Mouse (Mus musculus) layer of hippocampus, postnatal 36 days (tissue): ENCODE data around the gene Mbl1. TPM values are rescaled to one million over a fixed set of nuclear protein-coding genes. Genes with fewer than 3 reads are reported as not detected.

Experiments
- DNase-seq, 2 experiments: peaks; one replicate each; pipeline ENCODE4 v3.0.0; 2022
- total RNA-seq, 2 experiments: library from RNA; stranded (reverse); gene quantifications; 2 replicates each; pipeline ENCODE4 v1.2.3; 2021

Gene Mbl1
- total RNA-seq, 2 experiments from 2014 or later: not detected

GRCm38 (mm10) chr14:41198037-41198730 lies 46.9 kb downstream of the Mbl1 start:
- DNase-seq: no peak

Other genes with a start within 250 kb of the Mbl1 start
- gene Tspan14, start 184.7 kb upstream of the Mbl1 start, total RNA-seq: 10 to 100 TPM; 31.4 to 32.6 TPM
- gene Fam213a, start 137.7 kb upstream of the Mbl1 start, total RNA-seq: 100 to 1,000 TPM; 150 to 165 TPM
- 1 to 10 TPM in 1 of 2 experiments, under 1 TPM in 1; 0.81 to 1.5 TPM for gene Dydc2, start 82.2 kb upstream of the Mbl1 start, total RNA-seq
- gene Dydc1, start 78.5 kb upstream of the Mbl1 start, total RNA-seq: not detected
- not detected for gene Mat1a, start 46.4 kb upstream of the Mbl1 start, total RNA-seq
- gene Sftpa1, start 19.7 kb upstream of the Mbl1 start, total RNA-seq: not detected
- not detected for gene Sftpd, start 33.7 kb downstream of the Mbl1 start, total RNA-seq
- not detected for gene Gm2832, start 127.3 kb downstream of the Mbl1 start, total RNA-seq
- not detected for gene Gm5798, start 197.2 kb downstream of the Mbl1 start, total RNA-seq
- not detected for gene Gm7945, start 234.9 kb downstream of the Mbl1 start, total RNA-seq